Mouse (Mus musculus): ENCODE data around the gene Elovl1.
A peak's percentile ranks its signal among the peaks of the same experiment; 100 is the strongest.

The Elovl1 gene

DNA sequence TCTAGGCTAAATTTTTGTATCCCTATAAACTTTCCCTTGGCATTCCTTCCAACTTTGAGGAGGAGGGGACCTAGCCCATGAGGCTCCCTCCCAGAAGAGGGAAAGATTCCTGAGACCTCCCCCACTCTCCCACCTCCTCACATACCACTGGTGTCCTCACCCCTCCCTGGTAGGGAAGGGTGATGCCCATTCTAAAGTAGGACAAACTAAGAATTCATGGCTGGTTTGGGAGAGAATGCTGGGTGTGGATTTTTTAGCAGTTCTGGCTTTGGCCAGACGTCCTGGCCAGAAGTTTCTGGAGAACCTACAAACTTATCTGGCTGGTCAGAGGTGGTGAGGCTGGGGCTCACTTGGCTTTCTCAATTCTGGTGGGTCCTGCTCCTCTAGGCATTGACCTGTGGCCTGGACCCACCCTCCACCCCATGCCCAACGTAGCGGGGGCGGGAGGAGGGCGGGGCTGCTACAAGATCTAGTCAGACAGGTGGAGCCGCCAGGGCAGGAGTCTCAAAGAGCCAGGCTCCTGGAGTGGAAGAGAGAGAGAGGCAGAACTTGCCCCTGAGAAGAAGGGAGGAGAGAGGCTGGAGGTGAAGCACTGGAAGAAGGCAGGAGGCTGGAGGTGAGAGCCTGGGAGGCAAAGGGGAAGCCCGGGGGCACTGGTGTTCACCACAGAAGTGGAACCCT is 1.5 kb downstream of the Elovl1 start:
- no peak for DNase-seq (ENCODE audit: low read depth, low spot score)

DNA sequence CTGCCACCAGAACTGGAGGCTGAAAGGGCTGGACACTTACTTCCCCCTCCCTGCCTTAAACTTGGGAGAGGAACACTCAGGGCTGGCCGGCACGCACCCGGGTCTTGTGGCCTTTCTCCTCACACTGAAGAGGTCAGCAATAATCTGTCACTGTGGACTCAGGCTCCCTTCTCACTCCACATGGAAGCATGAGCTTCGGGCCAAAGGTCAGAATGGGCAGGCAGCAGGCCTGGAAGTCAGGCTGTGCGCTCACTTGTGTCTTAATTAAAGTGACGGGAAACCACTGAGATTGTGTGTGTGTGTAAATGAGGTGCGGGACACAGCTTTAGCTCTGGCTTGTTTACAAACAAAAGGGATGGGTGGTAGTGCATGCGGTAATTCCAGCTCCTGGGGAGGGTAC is 4.4 kb downstream of the Elovl1 start:
- no peak for DNase-seq (ENCODE audit: low read depth, low spot score)

- DNase-seq (ENCODE audit: low read depth, low spot score), result peak; percentile 95
These were observed 9.1 kb downstream of the Elovl1 start, which contains the start of gene Cdc20 for GRCm38 (mm10) chr4:118436820-118437603. TSS of gene Cdc20 (minus strand) at chr4:118437352.

- DNase-seq (ENCODE audit: low read depth, low spot score), result no peak
These were observed 9.9 kb downstream of the Elovl1 start for GRCm38 (mm10) chr4:118437829-118438253.

- no peak for DNase-seq (ENCODE audit: low read depth, low spot score)
These were observed 17.2 kb downstream of the Elovl1 start for GRCm38 (mm10) chr4:118445088-118445487.

- no peak for DNase-seq (ENCODE audit: low read depth, low spot score)
These were observed 18.0 kb downstream of the Elovl1 start for GRCm38 (mm10) chr4:118445781-118446414.

GRCm38 (mm10) chr4:118446415-118447153 is 18.7 kb downstream of the Elovl1 start:
- DNase-seq (ENCODE audit: low read depth, low spot score), result no peak

- DNase-seq (ENCODE audit: low read depth, low spot score), result no peak
These were observed 29.6 kb downstream of the Elovl1 start, which contains the start of gene Mpl for GRCm38 (mm10) chr4:118457345-118457975. TSS of gene Mpl (minus strand) at chr4:118457513.

DNA sequence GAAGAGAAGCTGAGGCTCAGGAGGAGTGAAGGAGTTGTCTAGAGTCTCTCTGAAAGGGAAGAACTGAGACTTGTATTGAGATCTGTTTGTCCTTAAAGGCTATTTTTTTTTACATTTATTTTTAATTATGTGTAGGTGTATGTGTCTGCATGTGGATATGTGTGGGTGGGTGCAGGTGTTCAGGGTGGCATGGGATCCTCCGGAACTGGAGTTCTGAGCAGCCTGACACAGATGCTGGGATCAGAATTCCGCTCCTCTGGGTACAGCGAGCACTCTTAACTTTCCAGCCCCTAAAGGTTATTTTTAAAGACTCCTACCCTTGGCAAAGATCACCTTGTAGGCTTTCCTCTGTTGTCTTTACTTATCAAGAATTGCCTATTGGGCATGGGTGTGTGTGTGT is 37.1 kb downstream of the Elovl1 start:
- no peak for DNase-seq (ENCODE audit: low read depth, low spot score)

DNA sequence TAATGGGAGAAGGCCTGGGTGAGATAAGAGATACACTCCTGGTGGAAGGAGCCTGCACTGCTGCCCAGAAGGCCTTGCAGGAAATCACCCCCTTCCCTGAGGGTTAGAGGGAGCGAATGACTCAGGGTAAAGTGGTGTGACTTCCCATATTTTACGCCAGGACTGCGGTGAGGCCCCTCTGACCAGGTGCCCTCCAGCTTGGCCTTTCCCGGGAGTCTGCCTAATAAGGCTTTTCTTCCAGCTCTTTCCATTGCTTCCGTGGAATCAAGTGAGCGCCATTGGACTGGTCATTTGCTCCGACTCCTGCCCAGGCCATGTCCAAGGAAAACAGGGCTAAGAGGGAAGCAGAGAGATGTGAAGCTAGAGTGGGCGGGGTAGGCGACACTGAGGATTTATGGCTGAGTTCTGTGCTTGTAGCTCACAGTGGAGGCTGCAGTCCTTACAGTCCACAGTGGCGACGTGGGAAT is 37.8 kb downstream of the Elovl1 start:
- no peak for DNase-seq (ENCODE audit: low read depth, low spot score)

GRCm38 (mm10) chr4:118471281-118471680 is 43.4 kb downstream of the Elovl1 start:
- DNase-seq (ENCODE audit: low read depth, low spot score), result no peak

GRCm38 (mm10) chr4:118472687-118473086 is 44.8 kb downstream of the Elovl1 start:
- DNase-seq (ENCODE audit: low read depth, low spot score), result no peak

- no peak for DNase-seq (ENCODE audit: low read depth, low spot score)
These were observed 49.1 kb downstream of the Elovl1 start for GRCm38 (mm10) chr4:118476773-118477530.

Measured in CD4-positive helper T cell, adult 2 months (primary cell).